Mouse (Mus musculus): Measurements from ENCODE around the gene Tmem234. TPM values are rescaled to one million over a fixed set of nuclear protein-coding genes. Genes with fewer than 3 reads are reported as not detected.

The Tmem234 gene
- polyA plus RNA-seq, 1 experiment from 2014 or later: 192 TPM

- peak overlapping the region; percentile 60 for H3K4me3 ChIP-seq (ENCODE audit: low read depth, low read length)
- H3K4me2 ChIP-seq (replicated peaks; ENCODE audit: low read depth, low read length): peak overlapping the region; percentile 76
- H3K36me3 ChIP-seq (ENCODE audit: insufficient read depth, low read length): peaks cover 5% of the 10 kb centered on the region; the same call in 1 of the 2 replicates
- no peaks in the 10 kb centered on the region for H3K27me3 ChIP-seq (replicated peaks; ENCODE audit: insufficient read depth, low read length)
- peaks cover 24% of the 10 kb centered on the region for H3K4me1 ChIP-seq (ENCODE audit: insufficient read depth, low read depth, low read length)
- H3K9ac ChIP-seq (replicated peaks; ENCODE audit: low read depth): peak overlapping the region; percentile 71
- 21% methylated on average over 8 of the region's 8 CpGs for WGBS
- H3K9me3 ChIP-seq (ENCODE audit: low read length): no peaks in the 10 kb centered on the region
- no peak for TF ChIP-seq CTCF (IDR thresholded peaks at IDR 0.05)
- TF ChIP-seq EP300 (IDR thresholded peaks at IDR 0.05): no peak
- DNase-seq (ENCODE audit: low spot score) (no peak), ATAC-seq (no peak)
- peak overlapping the region; percentile 92 for H3K27ac ChIP-seq (ENCODE audit: low read length)
These were observed 22.5 kb downstream of the Tmem234 start for GRCm38 (mm10) chr4:129622803-129623535.

GRCm38 (mm10) chr4:129623681-129624091, 23.2 kb downstream of the Tmem234 start, which contains the start of gene Ccdc28b:
Gene Ccdc28b (minus strand): TSS chr4:129623947.
- H3K4me1 ChIP-seq (ENCODE audit: insufficient read depth, low read depth, low read length): peaks cover 24% of the 10 kb centered on the region
- peaks cover 8% of the 10 kb centered on the region for H3K36me3 ChIP-seq (ENCODE audit: insufficient read depth, low read length)
- no peak for TF ChIP-seq CTCF (IDR thresholded peaks at IDR 0.05)
- TF ChIP-seq EP300 (IDR thresholded peaks at IDR 0.05): no peak
- H3K27ac ChIP-seq (ENCODE audit: low read length): peak within 1 kb of the TSS; percentile 92
- no peaks in the 10 kb centered on the region for H3K9me3 ChIP-seq (ENCODE audit: low read length)
- WGBS: under 1% methylated on average over 10 of the region's 10 CpGs
- peak; percentile 36 for ATAC-seq
- no peaks in the 10 kb centered on the region for H3K27me3 ChIP-seq (replicated peaks; ENCODE audit: insufficient read depth, low read length)
- peak within 1 kb of the TSS; percentile 76 for H3K4me2 ChIP-seq (replicated peaks; ENCODE audit: low read depth, low read length)
- peak within 1 kb of the TSS; percentile 71 for H3K9ac ChIP-seq (replicated peaks; ENCODE audit: low read depth)
- peak within 1 kb of the TSS; percentile 60 for H3K4me3 ChIP-seq (ENCODE audit: low read depth, low read length)
- DNase-seq (ENCODE audit: low spot score): peak; percentile 82

- peak overlapping the region; percentile 71; the same call in 1 of the 2 replicates for H3K9ac ChIP-seq (replicated peaks; ENCODE audit: low read depth)
- peak overlapping the region; percentile 60 for H3K4me3 ChIP-seq (ENCODE audit: low read depth, low read length)
- WGBS: 1% methylated on average over 18 of the region's 18 CpGs
- H3K36me3 ChIP-seq (ENCODE audit: insufficient read depth, low read length): peaks cover 16% of the 10 kb centered on the region
- ATAC-seq (peak; percentile 94), DNase-seq (ENCODE audit: low spot score) (peak; percentile 97)
- no peaks in the 10 kb centered on the region for H3K9me3 ChIP-seq (ENCODE audit: low read length)
- peak overlapping the region; percentile 76 for H3K4me2 ChIP-seq (replicated peaks; ENCODE audit: low read depth, low read length)
- H3K27me3 ChIP-seq (replicated peaks; ENCODE audit: insufficient read depth, low read length): no peaks in the 10 kb centered on the region
- peak overlapping the region; percentile 92 for H3K27ac ChIP-seq (ENCODE audit: low read length)
- no peak for TF ChIP-seq EP300 (IDR thresholded peaks at IDR 0.05)
- TF ChIP-seq CTCF (IDR thresholded peaks at IDR 0.05): 0 out of 2 replicates have a peak, but pooled peaks have one; percentile 9
- H3K4me1 ChIP-seq (ENCODE audit: insufficient read depth, low read depth, low read length): peaks cover 24% of the 10 kb centered on the region
These were observed 24.0 kb downstream of the Tmem234 start for GRCm38 (mm10) chr4:129624281-129625028.

- Histone ChIP-seq H3K27ac (ENCODE audit: low read length) (peak overlapping the region; percentile 92), H3K27me3 (replicated peaks; ENCODE audit: insufficient read depth, low read length) (no peaks in the 10 kb centered on the region), H3K4me3 (ENCODE audit: low read depth, low read length) (peak overlapping the region; percentile 60), H3K9me3 (ENCODE audit: low read length) (no peaks in the 10 kb centered on the region), H3K36me3 (ENCODE audit: insufficient read depth, low read length) (peaks cover 19% of the 10 kb centered on the region), H3K4me2 (replicated peaks; ENCODE audit: low read depth, low read length) (peak overlapping the region; percentile 76), H3K9ac (replicated peaks; ENCODE audit: low read depth) (no peak overlapping the region; the same call in 1 of the 2 replicates), H3K4me1 (ENCODE audit: insufficient read depth, low read depth, low read length) (peaks cover 24% of the 10 kb centered on the region)
- ATAC-seq: peak; percentile 26
- peak; percentile 67 for DNase-seq (ENCODE audit: low spot score)
- TF ChIP-seq EP300 (IDR thresholded peaks at IDR 0.05): no peak
- WGBS: 6% methylated on average over 6 of the region's 6 CpGs
These were observed 24.5 kb downstream of the Tmem234 start for GRCm38 (mm10) chr4:129625029-129625370.

- Histone ChIP-seq H3K27ac (ENCODE audit: low read length) (no peak overlapping the region), H3K9ac (replicated peaks; ENCODE audit: low read depth) (no peak overlapping the region), H3K4me1 (ENCODE audit: insufficient read depth, low read depth, low read length) (peaks cover 24% of the 10 kb centered on the region), H3K9me3 (ENCODE audit: low read length) (no peaks in the 10 kb centered on the region), H3K27me3 (replicated peaks; ENCODE audit: insufficient read depth, low read length) (no peaks in the 10 kb centered on the region), H3K4me3 (ENCODE audit: low read depth, low read length) (no peak overlapping the region), H3K36me3 (ENCODE audit: insufficient read depth, low read length) (peaks cover 19% of the 10 kb centered on the region), H3K4me2 (replicated peaks; ENCODE audit: low read depth, low read length) (no peak overlapping the region; the same call in 1 of the 2 replicates)
- WGBS: 50% methylated on average over 4 of the region's 4 CpGs
- ATAC-seq (no peak), DNase-seq (ENCODE audit: low spot score) (no peak)
- TF ChIP-seq EP300 (IDR thresholded peaks at IDR 0.05) (no peak), CTCF (IDR thresholded peaks at IDR 0.05) (no peak)
These were observed 25.0 kb downstream of the Tmem234 start for GRCm38 (mm10) chr4:129625496-129625895.

- ATAC-seq (no peak), DNase-seq (ENCODE audit: low spot score) (no peak)
- H3K9ac ChIP-seq (replicated peaks; ENCODE audit: low read depth): no peak overlapping the region
- H3K4me3 ChIP-seq (ENCODE audit: low read depth, low read length): no peak overlapping the region
- H3K4me1 ChIP-seq (ENCODE audit: insufficient read depth, low read depth, low read length): peaks cover 24% of the 10 kb centered on the region
- no peaks in the 10 kb centered on the region for H3K27me3 ChIP-seq (replicated peaks; ENCODE audit: insufficient read depth, low read length)
- 69% methylated on average over 6 of the region's 6 CpGs for WGBS
- TF ChIP-seq EP300 (IDR thresholded peaks at IDR 0.05): no peak
- TF ChIP-seq CTCF (IDR thresholded peaks at IDR 0.05): no peak
- no peak overlapping the region for H3K27ac ChIP-seq (ENCODE audit: low read length)
- no peak overlapping the region for H3K4me2 ChIP-seq (replicated peaks; ENCODE audit: low read depth, low read length)
- H3K9me3 ChIP-seq (ENCODE audit: low read length): no peaks in the 10 kb centered on the region
- H3K36me3 ChIP-seq (ENCODE audit: insufficient read depth, low read length): peaks cover 19% of the 10 kb centered on the region
These were observed 25.6 kb downstream of the Tmem234 start for GRCm38 (mm10) chr4:129626035-129626434.

Measured in lung, postnatal 0 days (tissue).